In genomic region chr2:58765141-58765540, GRCm38 (mm10) we compare ENCODE assay signal across 14 mouse cellular contexts.
DNase-seq lines count a peak whose midpoint lies in the region; ATAC-seq lines count a peak whose summit lies in the region.
"Had no signal": no experiment of that assay in that cellular context is flagged by ENCODE, and none has a peak within 500 bp of the region (broad histone marks: within the 10 kb centered on the region; RNA-seq: fewer than 3 reads in every experiment).

No protein-coding gene starts in this region.

- ATAC-seq in erythroblast, adult 5-6 weeks (replicated peaks; ENCODE audit: low FRiP score, poor library complexity, severe bottlenecking): no peak
- ATAC-seq: activated CD4-positive, CD25-positive, alpha-beta regulatory T cell, adult 4 months; inflammation-experienced regulatory T-cells, adult 6 months had no signal

- DNase-seq in lung, postnatal 36 days: peak; percentile 25
- DNase-seq in lung, postnatal 14 days: no peak
- peak; percentile 42 for DNase-seq in kidney, postnatal 10 days
- DNase-seq in left cerebral cortex, adult 18-20 months (ENCODE audit: low spot score in 2 of 2): peak; percentile 70 to 80
- peak; percentile 41 to 65 for DNase-seq in right cerebral cortex, postnatal 36 days (ENCODE audit: low spot score in 2 of 2)
- no peak for DNase-seq in embryo, embryonic 10 days (ENCODE audit: low spot score)
- DNase-seq in neural tube, embryonic 10.5 days (ENCODE audit: extremely low spot score, low spot score): no peak
- DNase-seq: cerebellum, adult 2 months; embryo, embryonic 11 days; lung, adult 18-20 months; thymus, postnatal 25 days had no signal

Comparison
In these comparisons a context has a peak if more than half of its experiments do, and no peak if none do; other contexts are left out.
1. DNase-seq: peak in lung, postnatal 36 days (single experiment), kidney, postnatal 10 days (single experiment), left cerebral cortex, adult 18-20 months (2 of 2) and right cerebral cortex, postnatal 36 days (2 of 2); none in lung, postnatal 14 days (single experiment), embryo, embryonic 10 days (single experiment) and neural tube, embryonic 10.5 days (single experiment).